Mouse (Mus musculus) intestine, embryonic 14.5 days (tissue): ENCODE data around the gene Fdx1. TPM values are rescaled to one million over a fixed set of nuclear protein-coding genes. Genes with fewer than 3 reads are reported as not detected.

Experiments
- ATAC-seq: fragments of 200-750 bp; cut with Nextera tagmentation; replicated peaks from 2 replicates; pipeline ENCODE4 v1.8.0; 2017; ENCODE audit warnings: low read depth, moderate number of reproducible peaks, moderate TSS enrichment, moderate library complexity; ENCODE audit not compliant: low FRiP score, low TSS enrichment
- DNase-seq: peaks from one replicate; pipeline ENCODE4 v3.0.0-alpha.2; 2018; ENCODE audit warnings: low spot score
- H3K27ac ChIP-seq: fragments of 300-500 bp; sonication (generic); 2 replicates; pipeline ENCODE4 v1.5.1; 2014; ENCODE audit warnings: low read depth, mild to moderate bottlenecking, control low read depth
- H3K27me3 ChIP-seq: fragments of 300-500 bp; sonication (generic); replicated peaks from 2 replicates; pipeline ENCODE4 v1.6.1; 2014; ENCODE audit warnings: low read length, control low read depth; ENCODE audit not compliant: control insufficient read depth, insufficient read depth
- H3K36me3 ChIP-seq: fragments of 300-500 bp; sonication (generic); 2 replicates; pipeline ENCODE4 v1.6.1; 2014; ENCODE audit warnings: low read length, control low read depth; ENCODE audit not compliant: control insufficient read depth, insufficient read depth
- H3K4me1 ChIP-seq: fragments of 300-500 bp; sonication (generic); replicated peaks from 2 replicates; pipeline ENCODE4 v1.6.1; 2014; ENCODE audit warnings: low read length, control low read depth, mixed read lengths; ENCODE audit not compliant: control insufficient read depth, insufficient read depth
- H3K4me2 ChIP-seq: fragments of 300-500 bp; sonication (generic); 2 replicates; pipeline ENCODE4 v1.6.1; 2014; ENCODE audit warnings: low read length
- H3K4me3 ChIP-seq: fragments of 300-500 bp; sonication (generic); 2 replicates; pipeline ENCODE4 v1.5.1; 2014; ENCODE audit warnings: low read depth, low read length, control low read depth, mixed read lengths
- H3K9ac ChIP-seq: fragments of 300-500 bp; sonication (generic); 2 replicates; pipeline ENCODE4 v1.6.1; 2014; ENCODE audit warnings: mild to moderate bottlenecking, low read length
- H3K9me3 ChIP-seq: fragments of 300-500 bp; sonication (generic); 2 replicates; pipeline ENCODE4 v1.6.1; 2016; ENCODE audit warnings: low read length, control low read depth; ENCODE audit not compliant: control insufficient read depth
- WGBS: fragments of 180-500 bp; shearing (Covaris S2); extraction: QIAGEN DNeasy Blood & Tissue Kit; methylation state at CpG from one replicate; pipeline ENCODE4 v1.1.7; 2014; 5-methylcytosine and 5-hydroxymethylcytosine counted together
- polyA plus RNA-seq: library from polyadenylated mRNA; unstranded; fragments of >200 nt; fragmentation: Nextera tagmentation; extraction: Ambion mirVana; gene quantifications from 2 replicates; pipeline ENCODE4 v1.2.1, GENCODE M21; 2014

Gene Fdx1
- polyA plus RNA-seq, 1 experiment from 2014 or later, result 66.9 TPM

- no peak overlapping the region for H3K27ac ChIP-seq
Observed at GRCm38 (mm10) chr9:51928116-51928515, 35.2 kb downstream of the Fdx1 start.

DNA sequence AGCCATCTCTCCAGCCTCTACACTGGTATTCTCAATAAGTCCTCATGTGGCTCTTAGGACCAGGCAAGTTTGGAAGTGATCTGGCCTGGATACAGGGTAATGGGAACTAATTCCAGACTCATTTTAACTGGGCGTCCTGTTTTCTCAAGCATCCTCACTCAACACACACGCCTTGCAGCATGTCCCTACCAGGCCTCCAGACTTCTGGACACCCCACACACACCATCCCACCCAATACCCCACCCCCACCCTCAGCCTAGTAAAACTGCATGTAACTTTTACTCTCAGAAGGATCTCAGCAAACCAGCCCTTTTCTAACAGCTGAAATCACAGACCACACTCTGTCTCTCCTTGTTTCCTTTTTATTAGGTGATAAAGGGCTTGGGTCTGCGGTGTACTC is 35.7 kb downstream of the Fdx1 start:
- no peaks in the 10 kb centered on the region for H3K9me3 ChIP-seq
- no peak overlapping the region for H3K27ac ChIP-seq
- H3K27me3 ChIP-seq, result no peaks in the 10 kb centered on the region
- no peak overlapping the region for H3K9ac ChIP-seq
- 45% methylated on average over 3 of the region's 3 CpGs for WGBS
- ATAC-seq (no peak), DNase-seq (no peak)
- H3K4me1 ChIP-seq, result peaks cover 10% of the 10 kb centered on the region; the same call in 1 of the 2 replicates
- H3K36me3 ChIP-seq, result no peaks in the 10 kb centered on the region
- no peak overlapping the region for H3K4me3 ChIP-seq
- H3K4me2 ChIP-seq, result peak overlapping the region; percentile 26

More at GRCm38 (mm10) chr9:51928116-51928515, 35.2 kb downstream of the Fdx1 start:
- no peak overlapping the region for H3K4me3 ChIP-seq
- no peaks in the 10 kb centered on the region for H3K9me3 ChIP-seq
- no peak for ATAC-seq
- H3K36me3 ChIP-seq, result no peaks in the 10 kb centered on the region
- peaks cover 10% of the 10 kb centered on the region; the same call in 1 of the 2 replicates for H3K4me1 ChIP-seq
- 33% methylated on average over 10 of the region's 10 CpGs for WGBS
- H3K27me3 ChIP-seq, result no peaks in the 10 kb centered on the region
- peak overlapping the region; percentile 26 for H3K4me2 ChIP-seq
- no peak overlapping the region for H3K9ac ChIP-seq
- peak; percentile 53 for DNase-seq

GRCm38 (mm10) chr9:51926629-51927028 is 36.7 kb downstream of the Fdx1 start:
- 92% methylated on average over 8 of the region's 8 CpGs for WGBS
- DNase-seq (no peak), ATAC-seq (no peak)
- no peak overlapping the region for H3K4me3 ChIP-seq
- no peak overlapping the region for H3K4me2 ChIP-seq
- no peak overlapping the region for H3K9ac ChIP-seq
- no peaks in the 10 kb centered on the region for H3K27me3 ChIP-seq
- no peak overlapping the region for H3K27ac ChIP-seq
- H3K36me3 ChIP-seq, result no peaks in the 10 kb centered on the region
- H3K4me1 ChIP-seq, result peaks cover 10% of the 10 kb centered on the region; the same call in 1 of the 2 replicates
- no peaks in the 10 kb centered on the region for H3K9me3 ChIP-seq

DNA sequence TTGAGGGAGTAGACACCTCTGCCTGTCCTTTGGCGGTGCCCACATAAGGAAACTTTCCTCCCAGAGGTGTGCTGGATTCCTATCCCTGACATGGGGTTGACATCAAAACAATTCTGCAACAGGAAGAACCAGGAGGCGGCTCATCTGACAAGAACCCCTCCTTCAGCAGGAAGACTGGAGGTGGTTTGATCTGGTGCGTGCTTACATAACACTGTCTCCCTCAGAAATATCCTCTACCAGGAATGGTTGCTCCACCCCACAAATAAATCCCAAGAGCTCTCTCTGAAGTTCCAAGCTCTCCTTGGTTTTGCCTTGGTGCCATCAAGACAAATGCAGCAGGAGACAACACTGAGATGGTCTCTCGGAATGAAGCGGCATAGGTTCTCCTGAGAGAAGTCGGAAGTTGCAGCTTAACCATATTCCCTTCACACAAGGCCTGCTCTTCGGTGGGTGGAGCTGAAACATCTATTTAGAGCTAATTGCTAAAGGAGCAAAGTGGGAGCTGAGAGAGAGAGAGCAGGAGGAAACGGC is 38.7 kb downstream of the Fdx1 start:
- H3K4me1 ChIP-seq, result peaks cover 10% of the 10 kb centered on the region; the same call in 1 of the 2 replicates
- H3K4me2 ChIP-seq, result no peak overlapping the region
- no peaks in the 10 kb centered on the region for H3K27me3 ChIP-seq
- ATAC-seq (no peak), DNase-seq (no peak)
- no peaks in the 10 kb centered on the region for H3K36me3 ChIP-seq
- WGBS, result 73% methylated on average over 8 of the region's 8 CpGs
- no peaks in the 10 kb centered on the region for H3K9me3 ChIP-seq
- H3K4me3 ChIP-seq, result no peak overlapping the region
- no peak overlapping the region for H3K9ac ChIP-seq
- no peak overlapping the region for H3K27ac ChIP-seq

DNA sequence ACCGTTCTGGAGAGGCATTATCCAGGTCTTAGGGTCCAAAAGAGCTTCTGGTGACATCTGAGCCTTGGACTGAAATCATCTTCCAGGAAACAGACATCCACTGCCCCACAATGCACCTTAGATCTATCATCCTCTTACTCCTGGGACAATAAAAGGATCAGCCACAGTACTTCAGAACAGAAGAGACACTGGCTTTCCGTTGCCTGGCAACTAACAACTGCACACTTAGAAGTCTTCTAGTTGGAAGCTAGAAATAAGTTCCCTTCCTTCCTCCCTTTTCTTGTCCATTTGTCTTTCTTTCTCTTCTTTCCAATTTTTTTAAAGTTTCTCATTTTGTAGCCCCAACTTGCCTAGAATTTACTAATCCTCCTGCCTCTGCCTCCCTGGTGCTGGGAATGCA is 40.6 kb downstream of the Fdx1 start:
- Histone ChIP-seq H3K4me2 (no peak overlapping the region), H3K4me1 (peaks cover under 1% of the 10 kb centered on the region; the same call in 1 of the 2 replicates), H3K36me3 (no peaks in the 10 kb centered on the region), H3K27me3 (no peaks in the 10 kb centered on the region), H3K27ac (no peak overlapping the region), H3K4me3 (no peak overlapping the region), H3K9ac (no peak overlapping the region), H3K9me3 (no peaks in the 10 kb centered on the region)
- 77% methylated on average over 2 of the region's 2 CpGs for WGBS
- no peak for DNase-seq
- ATAC-seq, result no peak

- Histone ChIP-seq H3K36me3 (no peaks in the 10 kb centered on the region), H3K27me3 (no peaks in the 10 kb centered on the region), H3K27ac (no peak overlapping the region), H3K9me3 (no peaks in the 10 kb centered on the region), H3K4me2 (no peak overlapping the region), H3K9ac (no peak overlapping the region), H3K4me1 (no peaks in the 10 kb centered on the region), H3K4me3 (no peak overlapping the region)
- no peak for DNase-seq
- no peak for ATAC-seq
- WGBS, result 69% methylated on average over 1 of the region's 1 CpGs
Observed at GRCm38 (mm10) chr9:51915580-51915979, 47.8 kb downstream of the Fdx1 start.

- 74% methylated on average over 15 of the region's 15 CpGs for WGBS
- DNase-seq (no peak), ATAC-seq (no peak)
- no peaks in the 10 kb centered on the region for H3K4me1 ChIP-seq
- H3K27ac ChIP-seq, result no peak overlapping the region
- no peaks in the 10 kb centered on the region for H3K9me3 ChIP-seq
- no peaks in the 10 kb centered on the region for H3K36me3 ChIP-seq
- H3K4me3 ChIP-seq, result no peak overlapping the region
- no peak overlapping the region for H3K4me2 ChIP-seq
- H3K27me3 ChIP-seq, result no peaks in the 10 kb centered on the region
- H3K9ac ChIP-seq, result no peak overlapping the region
Observed at GRCm38 (mm10) chr9:51914481-51915120, 48.8 kb downstream of the Fdx1 start.

- WGBS, result 9% methylated on average over 2 of the region's 2 CpGs
- Histone ChIP-seq H3K4me2 (no peak overlapping the region), H3K27me3 (no peaks in the 10 kb centered on the region), H3K36me3 (no peaks in the 10 kb centered on the region), H3K27ac (no peak overlapping the region), H3K9me3 (no peaks in the 10 kb centered on the region), H3K4me1 (no peaks in the 10 kb centered on the region), H3K9ac (no peak overlapping the region), H3K4me3 (no peak overlapping the region)
- ATAC-seq, result 0 out of 2 replicates have a peak, but pooled peaks have one; percentile 43
- DNase-seq, result peak; percentile 89
Observed at GRCm38 (mm10) chr9:51908838-51909237, 54.5 kb downstream of the Fdx1 start.

GRCm38 (mm10) chr9:51908255-51908654 is 55.1 kb downstream of the Fdx1 start:
- no peak for DNase-seq

More at GRCm38 (mm10) chr9:51908255-51908654, 55.1 kb downstream of the Fdx1 start:
- Histone ChIP-seq H3K9me3 (no peaks in the 10 kb centered on the region), H3K4me1 (no peaks in the 10 kb centered on the region), H3K27me3 (no peaks in the 10 kb centered on the region), H3K9ac (no peak overlapping the region), H3K27ac (no peak overlapping the region), H3K4me3 (no peak overlapping the region), H3K4me2 (no peak overlapping the region), H3K36me3 (no peaks in the 10 kb centered on the region)
- 79% methylated on average over 3 of the region's 3 CpGs for WGBS
- ATAC-seq, result no peak
